Mouse (Mus musculus) urinary bladder, postnatal 10 days (tissue): ENCODE results near the gene Gsk3a.
"Not testable (repeated sequence)": the region's sequence is repeated elsewhere in the genome, so short reads cannot be mapped to it uniquely, and the experiment has no call there.

ENCODE experiments used
- DNase-seq: peaks from one replicate; pipeline ENCODE4 v3.0.0; 2022; ENCODE audit warnings: low spot score

Gene Gsk3a

GRCm38 (mm10) chr7:25272445-25273258 lies 35.0 kb upstream of the Gsk3a start:
- DNase-seq: no peak

- DNase-seq: no peak
Observed at GRCm38 (mm10) chr7:25271651-25272444, 34.2 kb upstream of the Gsk3a start.

GRCm38 (mm10) chr7:25270652-25271633 lies 33.3 kb upstream of the Gsk3a start:
- no peak for DNase-seq

GRCm38 (mm10) chr7:25269545-25270271 lies 32.1 kb upstream of the Gsk3a start:
- no peak for DNase-seq

GRCm38 (mm10) chr7:25269029-25269428 lies 31.4 kb upstream of the Gsk3a start:
- no peak for DNase-seq

- DNase-seq: no peak
Observed at GRCm38 (mm10) chr7:25268588-25268987, 30.9 kb upstream of the Gsk3a start.

GRCm38 (mm10) chr7:25267751-25268463 lies 30.3 kb upstream of the Gsk3a start:
- peak; percentile 93 for DNase-seq

- DNase-seq: peak; percentile 90
Observed at GRCm38 (mm10) chr7:25267301-25267750, 29.7 kb upstream of the Gsk3a start, which contains the start of gene Cic. TSS of gene Cic (plus strand) at chr7:25267704.

GRCm38 (mm10) chr7:25266180-25266962 lies 28.7 kb upstream of the Gsk3a start:
- no peak for DNase-seq

- DNase-seq: not testable (repeated sequence)
Observed at GRCm38 (mm10) chr7:25265743-25266142, 28.1 kb upstream of the Gsk3a start.

- no peak for DNase-seq
Observed at GRCm38 (mm10) chr7:25263968-25264870, 26.6 kb upstream of the Gsk3a start.

- DNase-seq: no peak
Observed at GRCm38 (mm10) chr7:25261896-25262295, 24.2 kb upstream of the Gsk3a start.

- DNase-seq: no peak
Observed at GRCm38 (mm10) chr7:25251822-25252221, 14.2 kb upstream of the Gsk3a start.

GRCm38 (mm10) chr7:25251071-25251791 lies 13.6 kb upstream of the Gsk3a start:
- no peak for DNase-seq

GRCm38 (mm10) chr7:25250141-25250972 lies 12.7 kb upstream of the Gsk3a start, which contains the start of gene Erf:
TSS of gene Erf (minus strand) at chr7:25250761.
- peak; percentile 91 for DNase-seq

- no peak for DNase-seq
Observed at GRCm38 (mm10) chr7:25249314-25250140, 11.9 kb upstream of the Gsk3a start.
